Mouse (Mus musculus): ENCODE measurements around the gene Gm20661.

Gene Gm20661

GRCm38 (mm10) chr9:107982681-107983346, at the start of gene Gm20661:
TSS of gene Gm20661 (plus strand) at chr9:107983058.
- DNase-seq (ENCODE audit: low read depth, low spot score): peak; percentile 33
- Histone ChIP-seq H3K27me3 (ENCODE audit: control insufficient read depth, insufficient read depth, low read length, poor library complexity, severe bottlenecking) (no peaks in the 10 kb centered on the region), H3K36me3 (ENCODE audit: control insufficient read depth, insufficient read depth, low read length, poor library complexity, severe bottlenecking) (peaks cover 6% of the 10 kb centered on the region)

DNA sequence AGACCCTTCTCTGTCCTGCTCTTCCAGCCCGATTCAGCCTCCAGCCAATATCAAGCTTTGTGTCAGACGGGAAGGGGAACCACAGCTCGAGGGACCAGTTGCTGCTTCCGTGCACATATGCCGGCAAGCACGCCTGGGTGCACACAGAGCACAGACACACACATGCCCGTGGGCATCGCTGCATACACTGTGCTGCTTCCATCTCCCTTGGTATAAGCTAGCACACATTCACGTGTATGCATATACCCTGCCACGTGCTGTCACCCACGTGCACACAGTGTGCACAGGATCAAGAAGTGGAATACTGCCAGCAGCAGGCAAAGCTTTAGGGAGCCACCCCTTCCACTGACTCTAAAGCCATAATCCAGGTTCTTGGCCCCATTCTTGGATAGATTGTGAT, 48.7 kb upstream of the Gm20661 start:
- DNase-seq (ENCODE audit: low read depth, low spot score): peak; percentile 22
- H3K27me3 ChIP-seq (ENCODE audit: control insufficient read depth, insufficient read depth, low read length, poor library complexity, severe bottlenecking): no peaks in the 10 kb centered on the region

GRCm38 (mm10) chr9:107935374-107935773, 47.5 kb upstream of the Gm20661 start, which contains the start of gene Camkv:
TSS of gene Camkv (plus strand) at chr9:107935674.
- no peak for DNase-seq (ENCODE audit: low read depth, low spot score)
- H3K27me3 ChIP-seq (ENCODE audit: control insufficient read depth, insufficient read depth, low read length, poor library complexity, severe bottlenecking): no peaks in the 10 kb centered on the region
- no peaks in the 10 kb centered on the region for H3K36me3 ChIP-seq (ENCODE audit: control insufficient read depth, insufficient read depth, low read length, poor library complexity, severe bottlenecking)

More for the DNA sequence above, 48.7 kb upstream of the Gm20661 start:
- no peaks in the 10 kb centered on the region for H3K36me3 ChIP-seq (ENCODE audit: control insufficient read depth, insufficient read depth, low read length, poor library complexity, severe bottlenecking)

DNA sequence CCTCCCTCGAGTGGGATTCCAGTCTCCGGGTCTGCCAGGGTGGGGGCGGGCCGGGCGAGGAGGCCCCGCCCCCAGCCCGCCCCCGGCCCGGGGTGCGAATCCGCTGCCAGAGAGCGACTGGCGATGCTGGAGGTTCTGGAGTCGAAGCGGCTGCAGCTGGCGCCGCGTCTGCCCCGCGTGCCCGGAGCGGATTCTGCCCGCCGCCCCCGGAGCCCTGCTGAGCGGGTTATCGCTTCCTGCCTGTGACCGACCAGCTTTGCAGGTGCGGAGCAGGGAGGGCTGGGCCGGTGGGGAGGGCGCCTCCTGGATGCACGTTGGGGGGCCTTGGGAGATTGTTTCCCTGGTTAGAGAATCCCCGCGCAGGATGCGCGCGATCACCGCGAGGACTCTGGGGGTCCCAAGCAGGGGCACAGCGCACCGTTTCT, 47.1 kb upstream of the Gm20661 start:
- peak; percentile 46 for DNase-seq (ENCODE audit: low read depth, low spot score)
- Histone ChIP-seq H3K36me3 (ENCODE audit: control insufficient read depth, insufficient read depth, low read length, poor library complexity, severe bottlenecking) (no peaks in the 10 kb centered on the region), H3K27me3 (ENCODE audit: control insufficient read depth, insufficient read depth, low read length, poor library complexity, severe bottlenecking) (no peaks in the 10 kb centered on the region)

- no peaks in the 10 kb centered on the region for H3K36me3 ChIP-seq (ENCODE audit: control insufficient read depth, insufficient read depth, low read length, poor library complexity, severe bottlenecking)
- no peak for DNase-seq (ENCODE audit: low read depth, low spot score)
- no peaks in the 10 kb centered on the region for H3K27me3 ChIP-seq (ENCODE audit: control insufficient read depth, insufficient read depth, low read length, poor library complexity, severe bottlenecking)
Measured at GRCm38 (mm10) chr9:107936215-107936822, 46.5 kb upstream of the Gm20661 start.

- Histone ChIP-seq H3K36me3 (ENCODE audit: control insufficient read depth, insufficient read depth, low read length, poor library complexity, severe bottlenecking) (no peaks in the 10 kb centered on the region), H3K27me3 (ENCODE audit: control insufficient read depth, insufficient read depth, low read length, poor library complexity, severe bottlenecking) (no peaks in the 10 kb centered on the region)
- no peak for DNase-seq (ENCODE audit: low read depth, low spot score)
Measured at GRCm38 (mm10) chr9:107936831-107937230, 46.0 kb upstream of the Gm20661 start.

- no peaks in the 10 kb centered on the region for H3K27me3 ChIP-seq (ENCODE audit: control insufficient read depth, insufficient read depth, low read length, poor library complexity, severe bottlenecking)
- no peak for DNase-seq (ENCODE audit: low read depth, low spot score)
- no peaks in the 10 kb centered on the region for H3K36me3 ChIP-seq (ENCODE audit: control insufficient read depth, insufficient read depth, low read length, poor library complexity, severe bottlenecking)
Measured at GRCm38 (mm10) chr9:107947241-107948194, 35.3 kb upstream of the Gm20661 start.

- Histone ChIP-seq H3K27me3 (ENCODE audit: control insufficient read depth, insufficient read depth, low read length, poor library complexity, severe bottlenecking) (no peaks in the 10 kb centered on the region), H3K36me3 (ENCODE audit: control insufficient read depth, insufficient read depth, low read length, poor library complexity, severe bottlenecking) (no peaks in the 10 kb centered on the region)
- peak; percentile 26 for DNase-seq (ENCODE audit: low read depth, low spot score)
Measured at GRCm38 (mm10) chr9:107949184-107949921, 33.5 kb upstream of the Gm20661 start.

DNA sequence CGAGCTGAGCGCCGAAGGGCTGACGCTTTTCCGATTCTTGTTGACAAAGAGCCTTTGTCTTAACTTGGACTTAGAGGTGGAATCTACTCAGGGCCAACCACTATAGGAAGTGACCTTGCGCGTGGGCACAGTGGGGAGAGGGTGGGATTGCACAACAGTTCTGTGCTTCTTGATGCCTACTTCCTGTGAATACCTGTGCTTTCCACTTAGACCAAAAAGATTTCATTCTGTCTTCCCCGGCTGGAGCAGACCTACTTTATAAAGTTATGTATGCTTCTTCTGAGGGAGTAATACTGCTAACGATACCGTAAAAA, 33.0 kb upstream of the Gm20661 start, which contains the start of gene Traip:
TSS of gene Traip (plus strand) at position 215 of the 314 bp plus-strand sequence.
- H3K27me3 ChIP-seq (ENCODE audit: control insufficient read depth, insufficient read depth, low read length, poor library complexity, severe bottlenecking): no peaks in the 10 kb centered on the region
- DNase-seq (ENCODE audit: low read depth, low spot score): no peak
- no peaks in the 10 kb centered on the region for H3K36me3 ChIP-seq (ENCODE audit: control insufficient read depth, insufficient read depth, low read length, poor library complexity, severe bottlenecking)

DNA sequence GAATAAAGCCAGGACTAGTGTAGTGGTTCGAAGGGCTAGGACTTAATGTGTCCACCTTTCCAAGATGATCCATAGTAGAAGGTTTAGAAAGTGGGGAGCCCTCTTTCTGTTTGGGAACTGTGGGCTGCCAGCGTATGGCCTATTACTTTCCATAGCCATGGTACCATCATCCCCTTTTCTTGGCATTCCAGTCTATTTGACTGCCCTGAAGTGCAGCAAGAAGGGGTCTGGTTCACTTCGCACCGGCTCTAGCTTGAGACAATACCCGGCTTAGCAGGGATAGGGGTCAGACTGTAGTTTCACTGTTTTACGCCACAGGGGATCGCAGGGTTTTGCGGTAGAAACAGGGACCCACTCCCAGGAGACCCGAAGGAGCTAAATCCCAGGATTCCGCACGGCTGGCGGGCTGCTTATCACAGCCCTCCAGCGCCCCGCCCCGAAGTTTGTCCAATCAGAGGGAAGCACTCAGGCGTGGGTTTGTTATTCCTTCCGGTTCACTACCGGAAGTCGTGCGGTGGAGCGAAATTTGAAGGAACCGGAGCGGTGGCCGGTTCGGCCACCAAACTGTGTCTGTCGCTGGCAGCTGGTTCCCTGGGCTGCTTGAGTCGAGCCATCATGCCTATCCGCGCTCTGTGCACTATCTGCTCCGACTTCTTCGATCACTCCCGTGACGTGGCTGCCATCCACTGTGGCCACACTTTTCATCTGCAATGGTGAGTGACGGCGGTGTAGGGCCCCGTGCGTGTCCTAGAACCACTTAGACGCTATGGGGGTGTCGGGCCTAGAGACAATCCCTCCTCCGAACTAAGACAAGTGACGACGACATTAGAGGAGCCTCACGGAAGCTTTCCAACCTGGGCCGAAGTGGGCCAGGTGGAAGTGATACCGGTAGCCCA, 32.1 kb upstream of the Gm20661 start:
- peak; percentile 81 for DNase-seq (ENCODE audit: low read depth, low spot score)
- no peaks in the 10 kb centered on the region for H3K27me3 ChIP-seq (ENCODE audit: control insufficient read depth, insufficient read depth, low read length, poor library complexity, severe bottlenecking)
- 0 out of 2 replicates have a peak, but pooled peaks cover under 1% of the 10 kb centered on the region for H3K36me3 ChIP-seq (ENCODE audit: control insufficient read depth, insufficient read depth, low read length, poor library complexity, severe bottlenecking)

- 0 out of 2 replicates have a peak, but pooled peaks cover 2% of the 10 kb centered on the region for H3K36me3 ChIP-seq (ENCODE audit: control insufficient read depth, insufficient read depth, low read length, poor library complexity, severe bottlenecking)
- DNase-seq (ENCODE audit: low read depth, low spot score): no peak
- H3K27me3 ChIP-seq (ENCODE audit: control insufficient read depth, insufficient read depth, low read length, poor library complexity, severe bottlenecking): no peaks in the 10 kb centered on the region
Measured at GRCm38 (mm10) chr9:107955613-107956289, 27.1 kb upstream of the Gm20661 start.

DNA sequence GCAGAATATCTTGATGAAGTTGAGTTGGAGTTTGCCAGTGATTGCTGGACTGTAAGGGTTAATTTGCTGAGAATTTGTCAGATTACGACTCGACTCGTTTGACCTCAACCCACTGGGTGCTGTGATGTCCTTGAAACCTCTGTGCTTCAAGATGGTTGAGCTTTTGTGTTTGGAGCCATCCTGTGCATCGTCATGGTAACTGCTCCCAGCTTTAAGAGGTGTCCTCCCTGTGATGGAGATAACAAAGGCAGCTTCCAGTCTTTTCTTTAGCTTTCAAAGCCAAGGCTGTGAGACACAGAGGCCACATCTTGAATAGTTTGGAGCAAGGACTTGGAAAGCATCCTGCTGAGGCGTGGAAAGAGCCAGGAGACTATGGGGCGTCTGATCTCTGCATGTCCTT, 25.7 kb upstream of the Gm20661 start:
- H3K27me3 ChIP-seq (ENCODE audit: control insufficient read depth, insufficient read depth, low read length, poor library complexity, severe bottlenecking): no peaks in the 10 kb centered on the region
- DNase-seq (ENCODE audit: low read depth, low spot score): no peak
- H3K36me3 ChIP-seq (ENCODE audit: control insufficient read depth, insufficient read depth, low read length, poor library complexity, severe bottlenecking): 0 out of 2 replicates have a peak, but pooled peaks cover 2% of the 10 kb centered on the region

GRCm38 (mm10) chr9:107959896-107960295, 23.0 kb upstream of the Gm20661 start:
- no peak for DNase-seq (ENCODE audit: low read depth, low spot score)
- Histone ChIP-seq H3K36me3 (ENCODE audit: control insufficient read depth, insufficient read depth, low read length, poor library complexity, severe bottlenecking) (0 out of 2 replicates have a peak, but pooled peaks cover 2% of the 10 kb centered on the region), H3K27me3 (ENCODE audit: control insufficient read depth, insufficient read depth, low read length, poor library complexity, severe bottlenecking) (no peaks in the 10 kb centered on the region)
